17 mouse cellular contexts compared by ENCODE assay signal in the genomic region with DNA sequence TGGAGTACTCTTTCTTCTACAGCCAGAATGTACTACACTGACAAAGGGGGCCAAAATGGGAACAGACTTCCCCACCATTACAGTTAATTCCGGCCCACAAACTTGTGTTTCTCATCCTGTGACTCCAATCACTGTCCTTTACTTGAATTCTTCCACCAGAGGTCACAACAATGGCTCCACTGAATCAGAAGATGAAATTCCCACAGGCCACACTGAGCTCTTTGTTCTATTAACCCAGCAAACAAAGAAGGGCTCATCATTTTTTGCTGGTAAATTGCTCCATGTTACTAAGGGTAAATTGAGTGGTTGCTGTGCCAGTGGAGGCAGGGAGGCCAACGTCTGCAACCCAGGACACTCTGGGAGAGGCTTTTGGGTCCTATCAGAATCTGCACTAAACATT. TPM values are rescaled to one million over a fixed set of nuclear protein-coding genes. Genes with fewer than 3 reads are reported as not detected.
DNase-seq lines count a peak whose midpoint lies in the region; ATAC-seq and TF ChIP-seq lines count a peak whose summit lies in the region.
"Had no signal": no experiment of that assay in that cellular context is flagged by ENCODE, and none has a peak within 500 bp of the region (broad histone marks: within the 10 kb centered on the region; RNA-seq: fewer than 3 reads in every experiment).

No protein-coding gene starts in this region.

- TF ChIP-seq POLR2A in thymus, adult 2 months (IDR thresholded peaks at IDR 0.05; ENCODE audit: control insufficient read depth, extremely low read depth, insufficient read depth, low read length, poor library complexity), result no peak

- no peak overlapping the region for H3K27ac ChIP-seq in forebrain, embryonic 14.5 days (ENCODE audit: low read depth, low read length)
- H3K27ac ChIP-seq in forebrain, embryonic 13.5 days, result no peak overlapping the region
- H3K27ac ChIP-seq in layer of hippocampus, adult 2 months, result no peak overlapping the region
- no peak overlapping the region for H3K27ac ChIP-seq in thymus, adult 2 months (ENCODE audit: control insufficient read depth, insufficient read depth, low read length)
- H3K27ac ChIP-seq in midbrain, embryonic 13.5 days, result no peak overlapping the region
- H3K27ac ChIP-seq: heart, adult 2 months; kidney, embryonic 15.5 days; macrophage had no signal

- 0 out of 2 replicates have a peak, but pooled peaks have one; percentile 7 for TF ChIP-seq CTCF in layer of hippocampus, adult 2 months (conservative IDR thresholded peaks at IDR 0.05)
- TF ChIP-seq CTCF in thymus, adult 2 months (IDR thresholded peaks at IDR 0.05; ENCODE audit: borderline replicate concordance, control insufficient read depth, extremely low read depth, insufficient read depth, low read length, poor library complexity), result no peak

- no peak overlapping the region for H3K4me2 ChIP-seq in forebrain, embryonic 14.5 days (ENCODE audit: low read length)
- no peak overlapping the region for H3K4me2 ChIP-seq in forebrain, embryonic 13.5 days
- H3K4me2 ChIP-seq in midbrain, embryonic 13.5 days (replicated peaks), result no peak overlapping the region
- H3K4me2 ChIP-seq: kidney, embryonic 15.5 days; liver, embryonic 11.5 days; lung, embryonic 14.5 days had no signal

- ATAC-seq in forebrain, embryonic 14.5 days, result no peak
- ATAC-seq in forebrain, embryonic 13.5 days, result no peak
- no peak for ATAC-seq in midbrain, embryonic 13.5 days

- no peaks in the 10 kb centered on the region for H3K4me1 ChIP-seq in forebrain, embryonic 14.5 days (ENCODE audit: control insufficient read depth, insufficient read depth, low read length)
- H3K4me1 ChIP-seq in forebrain, embryonic 13.5 days, result no peaks in the 10 kb centered on the region
- H3K4me1 ChIP-seq in thymus, adult 2 months (replicated peaks; ENCODE audit: control insufficient read depth, insufficient read depth, low read length), result no peaks in the 10 kb centered on the region; the same call in 1 of the 2 replicates
- no peaks in the 10 kb centered on the region for H3K4me1 ChIP-seq in midbrain, embryonic 13.5 days (replicated peaks)
- H3K4me1 ChIP-seq: kidney, embryonic 15.5 days had no signal

- H3K9me3 ChIP-seq in forebrain, embryonic 14.5 days (replicated peaks; ENCODE audit: control insufficient read depth, low read length), result no peaks in the 10 kb centered on the region
- no peaks in the 10 kb centered on the region for H3K9me3 ChIP-seq in forebrain, embryonic 13.5 days (replicated peaks)
- H3K9me3 ChIP-seq in midbrain, embryonic 13.5 days, result no peaks in the 10 kb centered on the region
- H3K9me3 ChIP-seq: kidney, embryonic 15.5 days had no signal

- H3K36me3 ChIP-seq in forebrain, embryonic 14.5 days (ENCODE audit: control insufficient read depth, insufficient read depth, low read length), result no peaks in the 10 kb centered on the region
- no peaks in the 10 kb centered on the region for H3K36me3 ChIP-seq in forebrain, embryonic 13.5 days (ENCODE audit: poor library complexity, severe bottlenecking)
- H3K36me3 ChIP-seq in thymus, adult 2 months (ENCODE audit: control insufficient read depth, insufficient read depth, low read length), result no peaks in the 10 kb centered on the region
- peaks cover 6% of the 10 kb centered on the region; the same call in 1 of the 2 replicates for H3K36me3 ChIP-seq in midbrain, embryonic 13.5 days
- H3K36me3 ChIP-seq: kidney, embryonic 15.5 days had no signal

- 12% methylated on average over 2 of the region's 2 CpGs for WGBS in forebrain, embryonic 14.5 days
- 12% methylated on average over 2 of the region's 2 CpGs for WGBS in forebrain, embryonic 13.5 days
- 92% methylated on average over 2 of the region's 2 CpGs for WGBS in thymus, adult 2 months
- 54% methylated on average over 2 of the region's 2 CpGs for WGBS in midbrain, embryonic 13.5 days

- no peak overlapping the region for H3K4me3 ChIP-seq in forebrain, embryonic 14.5 days (ENCODE audit: low read depth, low read length)
- no peak overlapping the region for H3K4me3 ChIP-seq in forebrain, embryonic 13.5 days
- H3K4me3 ChIP-seq in layer of hippocampus, adult 2 months, result no peak overlapping the region
- no peak overlapping the region for H3K4me3 ChIP-seq in thymus, adult 2 months (ENCODE audit: control insufficient read depth, insufficient read depth, low read length)
- no peak overlapping the region for H3K4me3 ChIP-seq in midbrain, embryonic 13.5 days (replicated peaks)
- H3K4me3 ChIP-seq: erythroblast, embryonic 14.5 days; heart, adult 2 months; kidney, embryonic 15.5 days had no signal

- no peaks in the 10 kb centered on the region for H3K27me3 ChIP-seq in forebrain, embryonic 14.5 days (replicated peaks; ENCODE audit: control insufficient read depth, insufficient read depth, low read length)
- H3K27me3 ChIP-seq in forebrain, embryonic 13.5 days, result no peaks in the 10 kb centered on the region
- no peaks in the 10 kb centered on the region for H3K27me3 ChIP-seq in thymus, adult 2 months (ENCODE audit: control insufficient read depth, insufficient read depth, low read length)
- no peaks in the 10 kb centered on the region for H3K27me3 ChIP-seq in midbrain, embryonic 13.5 days
- H3K27me3 ChIP-seq: kidney, embryonic 15.5 days had no signal

- no peak overlapping the region for H3K9ac ChIP-seq in forebrain, embryonic 14.5 days (ENCODE audit: low read length)
- H3K9ac ChIP-seq in forebrain, embryonic 13.5 days, result no peak overlapping the region
- H3K9ac ChIP-seq in midbrain, embryonic 13.5 days (replicated peaks), result no peak overlapping the region
- H3K9ac ChIP-seq: kidney, embryonic 15.5 days; lung, embryonic 14.5 days had no signal

- peak; percentile 10 for DNase-seq in forebrain, embryonic 14.5 days (ENCODE audit: low spot score)
- no peak for DNase-seq in layer of hippocampus, adult 2 months (ENCODE audit: low spot score in 2 of 2)
- no peak for DNase-seq in layer of hippocampus, postnatal 25 days (ENCODE audit: extremely low spot score in 1 of 2, low spot score in 1 of 2)
- peak; percentile 77 for DNase-seq in brain, adult 2 months (ENCODE audit: low read depth, low spot score)
- peak; percentile 17 for DNase-seq in embryo, embryonic 9.5 days (ENCODE audit: extremely low spot score)
- DNase-seq in thymus, adult 2 months, result no peak
- DNase-seq: B cell, adult 2 months; cerebellum, adult 11-12 months; heart, adult 2 months; lung, embryonic 14.5 days; right cerebral cortex, postnatal 4 days had no signal

RNA-seq across cellular contexts. Expression of gene Rtca, which starts 27.9 kb away (rescaled TPM):
- 116 and 123 TPM in 2 replicates for polyA plus RNA-seq in forebrain, embryonic 14.5 days (2014; fragmentation: Nextera tagmentation; extraction: Ambion mirVana)
- 113 and 118 TPM in 2 replicates for polyA plus RNA-seq in forebrain, embryonic 13.5 days (2015; fragmentation: Nextera tagmentation; extraction: Ambion mirVana)
- 10 to 100 TPM; 59.4 to 64.5 TPM for total RNA-seq in layer of hippocampus, adult 2 months (2021)
- 10 to 100 TPM; 54.2 to 55.8 TPM for total RNA-seq in layer of hippocampus, postnatal 25 days (2021)
- polyA plus RNA-seq in thymus, adult 2 months (2012; rRNA removed), result 34.9 and 36.7 TPM in 2 replicates
- polyA plus RNA-seq in midbrain, embryonic 13.5 days (2015; fragmentation: Nextera tagmentation; extraction: Ambion mirVana), result 118 TPM in 2 replicates

RNA-seq across cellular contexts. Expression of gene Dbt, which starts 32.8 kb away (rescaled TPM):
- polyA plus RNA-seq in forebrain, embryonic 14.5 days (2014; fragmentation: Nextera tagmentation; extraction: Ambion mirVana), result 6.2 and 8.4 TPM in 2 replicates
- polyA plus RNA-seq in forebrain, embryonic 13.5 days (2015; fragmentation: Nextera tagmentation; extraction: Ambion mirVana), result 12.1 and 14.0 TPM in 2 replicates
- 10 to 100 TPM; 18.9 to 24.0 TPM for total RNA-seq in layer of hippocampus, adult 2 months (2021)
- total RNA-seq in layer of hippocampus, postnatal 25 days (2021), result 10 to 100 TPM; 20.7 to 23.4 TPM
- polyA plus RNA-seq in thymus, adult 2 months (2012; rRNA removed), result 7.4 and 8.7 TPM in 2 replicates
- polyA plus RNA-seq in midbrain, embryonic 13.5 days (2015; fragmentation: Nextera tagmentation; extraction: Ambion mirVana), result 11.5 and 11.9 TPM in 2 replicates

RNA-seq across cellular contexts. Expression of gene Cdc14a, which starts 56.3 kb away (rescaled TPM):
- polyA plus RNA-seq in forebrain, embryonic 14.5 days (2014; fragmentation: Nextera tagmentation; extraction: Ambion mirVana), result 7.4 and 7.7 TPM in 2 replicates
- polyA plus RNA-seq in forebrain, embryonic 13.5 days (2015; fragmentation: Nextera tagmentation; extraction: Ambion mirVana), result 11.9 and 12.5 TPM in 2 replicates
- total RNA-seq in layer of hippocampus, adult 2 months (2021), result 1 to 10 TPM; 4.9 to 6.2 TPM
- 1 to 10 TPM; 4.3 to 4.5 TPM for total RNA-seq in layer of hippocampus, postnatal 25 days (2021)
- 8.0 and 11.5 TPM in 2 replicates for polyA plus RNA-seq in thymus, adult 2 months (2012; rRNA removed)
- 9.4 and 9.8 TPM in 2 replicates for polyA plus RNA-seq in midbrain, embryonic 13.5 days (2015; fragmentation: Nextera tagmentation; extraction: Ambion mirVana)

Comparison
In these comparisons a context has a peak if more than half of its experiments do, and no peak if none do; other contexts are left out.
1. DNase-seq: peak in forebrain, embryonic 14.5 days (single experiment), brain, adult 2 months (single experiment) and embryo, embryonic 9.5 days (single experiment); none in layer of hippocampus, adult 2 months (0 of 2), layer of hippocampus, postnatal 25 days (0 of 2) and thymus, adult 2 months (single experiment).